In genomic region chr7:49375499-49375974, GRCm38 (mm10) we compare ENCODE assay signal across 9 mouse cellular contexts.
DNase-seq lines count a peak whose midpoint lies in the region; ATAC-seq lines count a peak whose summit lies in the region.
"Had no signal": no experiment of that assay in that cellular context is flagged by ENCODE, and none has a peak within 500 bp of the region (broad histone marks: within the 10 kb centered on the region; RNA-seq: fewer than 3 reads in every experiment).

No protein-coding gene starts in this region.

- peaks cover 7% of the 10 kb centered on the region; the same call in 1 of the 2 replicates for H3K4me1 ChIP-seq in kidney, embryonic 15.5 days
- peaks cover 25% of the 10 kb centered on the region for H3K4me1 ChIP-seq in hindbrain, embryonic 14.5 days (replicated peaks; ENCODE audit: control insufficient read depth, insufficient read depth, low read length)
- H3K4me1 ChIP-seq in midbrain, embryonic 11.5 days (ENCODE audit: control insufficient read depth, insufficient read depth, low read length), result peaks cover 18% of the 10 kb centered on the region
- no peaks in the 10 kb centered on the region for H3K4me1 ChIP-seq in intestine, embryonic 15.5 days (replicated peaks)
- no peaks in the 10 kb centered on the region for H3K4me1 ChIP-seq in liver, embryonic 11.5 days (replicated peaks; ENCODE audit: control insufficient read depth, insufficient read depth, low read length)

- no peak overlapping the region for H3K4me2 ChIP-seq in kidney, embryonic 15.5 days
- no peak overlapping the region for H3K4me2 ChIP-seq in hindbrain, embryonic 14.5 days (replicated peaks)
- H3K4me2 ChIP-seq in midbrain, embryonic 11.5 days, result no peak overlapping the region
- no peak overlapping the region for H3K4me2 ChIP-seq in intestine, embryonic 15.5 days (replicated peaks)
- H3K4me2 ChIP-seq in liver, embryonic 11.5 days, result no peak overlapping the region
- H3K4me2 ChIP-seq: embryonic facial prominence, embryonic 12.5 days had no signal

- 0 out of 2 replicates have a peak, but pooled peaks cover 8% of the 10 kb centered on the region for H3K36me3 ChIP-seq in kidney, embryonic 15.5 days
- H3K36me3 ChIP-seq in hindbrain, embryonic 14.5 days (replicated peaks; ENCODE audit: control insufficient read depth, insufficient read depth), result no peaks in the 10 kb centered on the region
- no peaks in the 10 kb centered on the region for H3K36me3 ChIP-seq in midbrain, embryonic 11.5 days (ENCODE audit: control insufficient read depth, insufficient read depth, low read length)
- H3K36me3 ChIP-seq in intestine, embryonic 15.5 days, result no peaks in the 10 kb centered on the region
- H3K36me3 ChIP-seq in liver, embryonic 11.5 days (ENCODE audit: control insufficient read depth, insufficient read depth, low read length), result no peaks in the 10 kb centered on the region
- H3K36me3 ChIP-seq: embryonic facial prominence, embryonic 12.5 days had no signal

- H3K27ac ChIP-seq in kidney, embryonic 15.5 days, result no peak overlapping the region
- no peak overlapping the region for H3K27ac ChIP-seq in hindbrain, embryonic 14.5 days
- 0 out of 2 replicates have a peak overlapping the region, but pooled peaks have one; percentile 12 for H3K27ac ChIP-seq in midbrain, embryonic 11.5 days (ENCODE audit: low read depth, low read length)
- no peak overlapping the region for H3K27ac ChIP-seq in intestine, embryonic 15.5 days
- H3K27ac ChIP-seq in liver, embryonic 11.5 days (ENCODE audit: low read depth, low read length), result no peak overlapping the region
- H3K27ac ChIP-seq: embryonic facial prominence, embryonic 12.5 days had no signal

- 49% methylated on average over 9 of the region's 9 CpGs for WGBS in kidney, embryonic 15.5 days
- WGBS in hindbrain, embryonic 14.5 days, result 3% methylated on average over 9 of the region's 9 CpGs
- 2% methylated on average over 9 of the region's 9 CpGs for WGBS in midbrain, embryonic 11.5 days
- 38% methylated on average over 9 of the region's 9 CpGs for WGBS in intestine, embryonic 15.5 days
- WGBS in liver, embryonic 11.5 days, result 49% methylated on average over 9 of the region's 9 CpGs

- ATAC-seq in kidney, embryonic 15.5 days (replicated peaks; ENCODE audit: low FRiP score), result no peak
- peak; percentile 25; the same call in 1 of the 2 replicates for ATAC-seq in hindbrain, embryonic 14.5 days (ENCODE audit: low FRiP score)
- peak; percentile 61 for ATAC-seq in midbrain, embryonic 11.5 days (ENCODE audit: low FRiP score)
- ATAC-seq in intestine, embryonic 15.5 days, result no peak
- ATAC-seq in liver, embryonic 11.5 days (replicated peaks; ENCODE audit: low FRiP score), result no peak

- no peak overlapping the region for H3K4me3 ChIP-seq in kidney, embryonic 15.5 days (replicated peaks)
- no peak overlapping the region for H3K4me3 ChIP-seq in hindbrain, embryonic 14.5 days (replicated peaks; ENCODE audit: low read length)
- H3K4me3 ChIP-seq in midbrain, embryonic 11.5 days (ENCODE audit: low read depth, low read length), result no peak overlapping the region
- H3K4me3 ChIP-seq in intestine, embryonic 15.5 days (replicated peaks), result no peak overlapping the region
- no peak overlapping the region for H3K4me3 ChIP-seq in liver, embryonic 11.5 days (ENCODE audit: low read depth, low read length)
- H3K4me3 ChIP-seq: embryonic facial prominence, embryonic 12.5 days had no signal

- peak; percentile 23 for DNase-seq in kidney, adult 9 months
- peak; percentile 59 for DNase-seq in cerebellum, postnatal 14 days
- DNase-seq in hindbrain, embryonic 14.5 days (ENCODE audit: low spot score), result peak; percentile 71
- DNase-seq in midbrain, embryonic 11.5 days (ENCODE audit: low spot score, missing footprints), result peak; percentile 91
- no peak for DNase-seq in MN1 (ENCODE audit: low spot score)
- DNase-seq in liver, embryonic 11.5 days (ENCODE audit: low spot score), result no peak

- no peak overlapping the region for H3K9ac ChIP-seq in kidney, embryonic 15.5 days
- H3K9ac ChIP-seq in hindbrain, embryonic 14.5 days, result no peak overlapping the region
- H3K9ac ChIP-seq in midbrain, embryonic 11.5 days (ENCODE audit: low read length), result no peak overlapping the region
- H3K9ac ChIP-seq in intestine, embryonic 15.5 days, result no peak overlapping the region
- H3K9ac ChIP-seq in liver, embryonic 11.5 days (ENCODE audit: low read depth, low read length), result no peak overlapping the region
- H3K9ac ChIP-seq: embryonic facial prominence, embryonic 12.5 days had no signal

- H3K27me3 ChIP-seq in kidney, embryonic 15.5 days, result no peaks in the 10 kb centered on the region
- no peaks in the 10 kb centered on the region for H3K27me3 ChIP-seq in hindbrain, embryonic 14.5 days (ENCODE audit: control insufficient read depth, insufficient read depth, low read length)
- no peaks in the 10 kb centered on the region for H3K27me3 ChIP-seq in midbrain, embryonic 11.5 days (ENCODE audit: control insufficient read depth, insufficient read depth, low read length)
- H3K27me3 ChIP-seq in intestine, embryonic 15.5 days (replicated peaks), result no peaks in the 10 kb centered on the region
- no peaks in the 10 kb centered on the region for H3K27me3 ChIP-seq in liver, embryonic 11.5 days (replicated peaks; ENCODE audit: control insufficient read depth, insufficient read depth, low read length)
- H3K27me3 ChIP-seq: embryonic facial prominence, embryonic 12.5 days had no signal

- H3K9me3 ChIP-seq in kidney, embryonic 15.5 days (replicated peaks), result no peaks in the 10 kb centered on the region
- H3K9me3 ChIP-seq in hindbrain, embryonic 14.5 days (ENCODE audit: control insufficient read depth, low read length), result no peaks in the 10 kb centered on the region
- H3K9me3 ChIP-seq in midbrain, embryonic 11.5 days (ENCODE audit: control insufficient read depth, low read length), result no peaks in the 10 kb centered on the region
- no peaks in the 10 kb centered on the region for H3K9me3 ChIP-seq in intestine, embryonic 15.5 days
- H3K9me3 ChIP-seq in liver, embryonic 11.5 days (ENCODE audit: control insufficient read depth, low read length), result no peaks in the 10 kb centered on the region
- H3K9me3 ChIP-seq: embryonic facial prominence, embryonic 12.5 days had no signal

Comparison
In these comparisons a context has a peak if more than half of its experiments do, and no peak if none do; other contexts are left out.
1. DNase-seq: peak in kidney, adult 9 months (single experiment), cerebellum, postnatal 14 days (2 of 2), hindbrain, embryonic 14.5 days (single experiment) and midbrain, embryonic 11.5 days (single experiment); none in MN1 (single experiment) and liver, embryonic 11.5 days (single experiment).
2. ATAC-seq: peak in hindbrain, embryonic 14.5 days (single experiment) and midbrain, embryonic 11.5 days (single experiment); none in kidney, embryonic 15.5 days (single experiment), intestine, embryonic 15.5 days (single experiment) and liver, embryonic 11.5 days (single experiment).